Mouse (Mus musculus) granulocyte monocyte progenitor cell, adult 5-6 weeks (primary cell): ENCODE data around the gene Pvr. TPM values are rescaled to one million over a fixed set of nuclear protein-coding genes. Genes with fewer than 3 reads are reported as not detected.

ENCODE experiments used
- ATAC-seq: replicated peaks from 2 replicates; pipeline ENCODE4 v1.8.0; 2016; ENCODE audit warnings: mild to moderate bottlenecking, moderate TSS enrichment, inconsistent platforms; ENCODE audit not compliant: poor library complexity, severe bottlenecking
- total RNA-seq, 2 experiments: library from RNA; stranded (forward) in 1 of 2; stranded (reverse) in 1 of 2; fragments of 200-712, 200-1000 nt in 1 of 2; fragments of >200 nt in 1 of 2; fragmentation: Nextera tagmentation in 1 of 2; gene quantifications; 2 replicates each; pipeline ENCODE4 v1.2.3; 2014 to 2017

Pvr gene
- total RNA-seq, 2 experiments from 2014 or later, result 11.3 to 32.3 TPM

GRCm38 (mm10) chr7:19876781-19877425 lies 44.1 kb downstream of the Pvr start:
- peak; percentile 75 for ATAC-seq

DNA sequence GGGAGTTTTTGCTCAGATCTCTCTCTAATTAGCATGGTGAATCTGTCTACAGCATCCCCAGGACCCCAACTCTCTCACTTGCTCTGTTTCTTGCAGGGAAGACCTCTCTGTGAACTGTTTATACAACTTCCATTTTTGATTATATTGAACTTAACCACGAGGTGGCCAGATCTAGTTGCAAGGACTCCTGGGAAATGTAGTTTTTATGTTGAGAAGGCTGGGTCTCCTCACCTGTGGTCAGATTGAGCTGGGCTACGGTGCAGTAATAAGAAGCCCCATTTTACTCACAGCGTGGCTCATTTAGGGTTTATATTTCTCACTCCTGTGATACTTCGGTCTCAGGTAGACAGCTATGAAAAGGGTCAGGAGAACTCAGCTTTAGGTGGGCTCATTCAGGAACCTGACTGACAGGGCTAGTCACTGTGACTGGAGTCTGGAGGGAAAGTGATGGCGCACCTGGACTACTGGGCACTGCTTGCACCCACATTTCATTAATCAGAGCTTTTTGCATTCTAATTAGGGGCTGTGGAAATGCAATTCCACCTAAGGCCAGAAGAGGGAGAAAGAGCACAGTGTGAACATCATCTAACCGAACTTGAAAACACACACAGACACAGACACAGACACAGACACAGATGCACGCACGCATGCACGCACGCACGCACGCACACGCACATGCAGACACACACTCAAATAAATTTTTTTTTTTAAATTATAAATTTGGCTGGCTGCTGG lies 44.8 kb downstream of the Pvr start:
- ATAC-seq, result peak; percentile 50

DNA sequence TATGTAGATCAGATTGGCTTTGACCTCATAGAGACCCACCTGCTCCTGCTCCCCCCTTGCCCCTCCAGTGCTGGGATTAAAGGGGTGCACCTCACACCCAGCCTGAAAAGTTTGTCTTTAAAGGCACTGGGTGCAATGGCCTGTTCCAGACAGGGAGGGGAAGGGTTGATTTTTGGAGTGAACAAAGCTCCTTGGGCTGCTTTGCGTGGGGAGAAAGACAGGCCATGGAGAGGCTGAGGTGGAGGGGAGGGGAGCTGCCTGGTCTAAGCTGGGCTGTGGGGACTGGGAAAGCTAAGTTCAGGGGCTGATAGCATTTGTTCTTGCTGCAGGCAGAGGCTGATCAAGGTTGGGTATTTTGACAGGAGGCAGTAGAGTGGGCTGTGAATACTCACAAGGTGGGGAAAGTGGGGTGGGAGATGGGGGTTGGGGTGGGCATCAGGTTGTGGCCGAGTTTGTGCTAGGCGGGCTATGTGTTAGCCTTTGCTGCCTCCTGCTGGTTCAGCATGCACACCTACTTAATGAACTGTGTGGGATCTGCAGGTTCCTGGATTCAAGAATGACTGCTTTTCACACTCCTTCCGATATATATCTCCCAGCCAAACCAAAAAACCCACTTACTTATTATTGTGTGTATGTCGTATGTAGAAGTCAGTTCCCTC lies 48.9 kb downstream of the Pvr start:
- ATAC-seq, result no peak

DNA sequence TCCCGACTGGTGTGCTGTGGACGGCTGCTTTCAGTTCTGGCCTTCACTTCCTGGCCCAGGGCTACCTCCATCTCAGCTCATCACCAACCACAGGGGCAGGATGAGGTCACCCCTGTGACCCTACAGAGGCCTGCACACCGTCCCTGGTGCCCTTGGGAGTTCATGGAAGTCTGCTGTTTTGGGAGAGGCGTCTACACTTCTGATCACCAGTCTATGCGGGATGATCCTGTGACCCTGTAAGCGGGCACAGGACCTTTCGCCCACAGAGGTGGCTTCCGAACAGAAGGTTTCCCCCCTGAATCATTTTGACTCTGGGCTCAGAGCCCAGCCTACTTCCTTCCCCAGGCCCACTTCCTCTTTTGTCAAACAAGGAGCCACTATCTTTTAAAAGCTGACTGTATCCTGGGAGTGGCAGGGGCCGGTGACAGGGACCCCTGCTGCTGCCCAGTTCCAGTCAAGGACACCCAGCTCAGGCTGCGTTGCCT lies 49.8 kb downstream of the Pvr start:
- peak; percentile 86 for ATAC-seq

DNA sequence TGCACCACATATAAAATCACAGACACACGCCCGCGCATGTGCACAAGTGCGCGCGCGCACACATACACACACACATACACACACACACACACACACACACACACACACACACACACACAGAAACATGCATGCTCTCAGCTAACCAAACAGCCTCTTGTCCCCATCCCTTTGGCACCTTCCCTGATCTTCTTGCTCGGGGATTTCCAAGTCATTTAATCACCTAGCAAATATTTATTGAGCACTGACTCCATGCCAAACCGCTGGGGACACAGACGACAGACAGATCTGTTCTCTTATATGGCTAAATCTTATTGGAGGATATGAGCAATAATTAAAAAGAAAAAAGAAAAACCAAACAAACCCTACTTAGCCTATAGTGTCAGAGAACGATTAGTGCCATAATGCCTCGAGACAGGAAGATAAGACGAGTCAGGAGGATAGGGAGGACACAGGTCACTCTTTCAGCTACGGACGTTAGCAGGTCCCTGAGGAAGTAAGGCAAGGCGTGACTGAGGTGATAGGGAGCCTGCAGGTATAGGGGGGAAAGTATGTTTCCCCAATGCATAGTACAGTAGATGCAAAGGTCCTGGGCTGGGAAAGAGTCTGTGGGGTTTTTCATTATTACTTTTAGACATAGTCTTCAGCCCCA lies 53.1 kb downstream of the Pvr start:
- ATAC-seq, result no peak

DNA sequence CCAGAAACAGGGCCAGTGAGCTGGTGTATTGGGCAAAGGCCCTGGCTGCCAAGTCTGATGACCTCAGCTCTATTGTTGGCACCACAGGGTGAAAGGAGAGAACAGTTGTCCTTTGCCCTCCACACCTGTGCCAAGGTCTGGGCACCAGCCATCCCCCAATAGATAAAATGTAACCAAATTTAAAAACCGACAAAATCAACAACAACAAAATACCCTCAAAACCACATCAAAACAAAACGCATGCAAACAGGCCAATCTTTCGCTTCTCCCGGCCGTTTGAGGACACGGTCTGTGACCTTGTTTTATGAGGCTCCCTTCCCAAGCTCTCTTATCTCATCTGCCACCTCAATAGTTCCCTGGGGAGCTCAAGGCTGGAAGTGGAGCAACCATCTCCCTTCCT lies 54.5 kb downstream of the Pvr start:
- no peak for ATAC-seq

- no peak for ATAC-seq
Measured at GRCm38 (mm10) chr7:19865246-19866036, 55.5 kb downstream of the Pvr start.

DNA sequence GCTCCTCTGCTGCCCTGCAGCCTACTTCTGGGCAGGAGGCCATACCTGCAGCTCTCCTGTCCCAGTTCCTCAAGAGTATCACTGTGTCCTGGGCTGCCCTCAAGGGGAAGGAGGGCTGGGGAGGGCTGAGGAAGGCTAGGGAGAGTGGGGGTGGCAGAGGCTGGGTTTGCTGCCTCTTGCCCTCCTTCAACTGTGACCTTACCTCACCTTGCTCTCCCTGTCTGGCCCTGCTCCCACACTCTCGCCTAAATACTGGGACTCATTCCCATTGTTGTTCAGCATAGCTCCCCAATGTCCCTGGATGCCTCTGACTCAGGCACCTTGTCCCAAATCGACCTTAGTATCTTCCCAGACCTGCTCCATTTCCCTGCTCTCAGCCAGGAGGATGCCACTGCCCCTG lies 56.7 kb downstream of the Pvr start:
- ATAC-seq, result no peak

- ATAC-seq, result no peak
Measured at GRCm38 (mm10) chr7:19861199-19861598, 59.8 kb downstream of the Pvr start, which contains the start of gene Ceacam16. Gene Ceacam16, minus strand, starts transcription at chr7:19861299.

- ATAC-seq, result no peak
Measured at GRCm38 (mm10) chr7:19859740-19860139, 61.2 kb downstream of the Pvr start.

DNA sequence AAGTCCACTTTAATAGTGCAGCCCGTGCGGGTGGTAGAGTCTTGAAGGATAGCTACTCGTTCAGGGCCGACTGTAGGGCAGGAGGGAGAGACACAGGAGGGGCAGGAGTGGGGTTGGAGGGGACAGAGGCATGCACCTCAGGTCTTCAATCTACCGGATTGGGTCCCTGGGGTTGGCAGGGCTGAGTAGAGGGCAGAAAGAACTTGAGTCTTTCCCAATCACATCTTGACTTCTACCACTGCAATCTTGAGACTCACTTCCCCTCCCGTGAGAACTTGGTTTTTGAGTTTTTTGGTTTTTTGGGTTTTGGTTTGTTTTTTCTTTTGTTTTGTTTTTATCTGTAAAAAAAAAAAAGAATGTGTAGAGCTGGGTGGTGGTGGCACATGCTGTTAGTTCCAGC lies 64.7 kb downstream of the Pvr start:
- peak; percentile 66 for ATAC-seq

DNA sequence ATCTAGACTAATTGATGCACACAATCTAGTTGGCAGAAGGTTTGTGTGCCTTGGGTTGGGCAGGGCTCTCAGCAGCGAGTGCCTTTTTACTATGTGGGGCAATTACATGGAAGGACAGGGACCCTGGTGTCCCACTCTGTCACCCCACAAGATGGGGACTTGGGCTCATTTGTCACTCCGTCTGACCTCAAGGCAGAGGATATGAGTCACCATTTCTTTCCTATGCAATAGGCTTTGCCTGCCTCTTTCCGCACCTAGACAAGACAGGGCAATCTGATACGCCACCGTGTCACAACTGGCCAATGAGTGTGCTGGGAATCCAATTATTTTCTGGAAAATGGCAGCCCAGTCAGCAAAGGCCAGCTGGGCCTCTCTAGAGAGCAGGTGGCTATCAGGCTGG lies 65.3 kb downstream of the Pvr start:
- peak; percentile 69 for ATAC-seq

Other genes with a start within 250 kb of the Pvr start
- 3.3 and 5.9 TPM in 2 replicates for gene Apoc2, start 243.2 kb downstream of the Pvr start, total RNA-seq (2014; fragmentation: Nextera tagmentation)
- 1.3 TPM in 1 of 2 replicates, not detected in the other for gene Apoc2, start 243.2 kb downstream of the Pvr start, total RNA-seq (2017)
- gene Gm44805, start 239.7 kb downstream of the Pvr start, total RNA-seq (2014; fragmentation: Nextera tagmentation), result not detected in 2 replicates
- not detected in 2 replicates for gene Gm44805, start 239.7 kb downstream of the Pvr start, total RNA-seq (2017)
- gene Apoc4, start 239.7 kb downstream of the Pvr start, total RNA-seq (2014; fragmentation: Nextera tagmentation), result not detected in 2 replicates
- not detected in 2 replicates for gene Apoc4, start 239.7 kb downstream of the Pvr start, total RNA-seq (2017)
- 10.3 and 17.9 TPM in 2 replicates for gene Apoc1, start 228.5 kb downstream of the Pvr start, total RNA-seq (2014; fragmentation: Nextera tagmentation)
- gene Apoc1, start 228.5 kb downstream of the Pvr start, total RNA-seq (2017), result 0.57 and 10.6 TPM in 2 replicates
- 21.9 and 23.5 TPM in 2 replicates for gene Apoe, start 222.0 kb downstream of the Pvr start, total RNA-seq (2014; fragmentation: Nextera tagmentation)
- 59.3 and 90.6 TPM in 2 replicates for gene Apoe, start 222.0 kb downstream of the Pvr start, total RNA-seq (2017)
- 70.2 and 76.7 TPM in 2 replicates for gene Tomm40, start 205.7 kb downstream of the Pvr start, total RNA-seq (2014; fragmentation: Nextera tagmentation)
- gene Tomm40, start 205.7 kb downstream of the Pvr start, total RNA-seq (2017), result 36.2 and 47.0 TPM in 2 replicates
- 1.7 and 2.0 TPM in 2 replicates for gene Nectin2, start 170.7 kb downstream of the Pvr start, total RNA-seq (2014; fragmentation: Nextera tagmentation)
- 1.6 and 1.8 TPM in 2 replicates for gene Nectin2, start 170.7 kb downstream of the Pvr start, total RNA-seq (2017)
- gene Bcam, start 150.1 kb downstream of the Pvr start, total RNA-seq (2014; fragmentation: Nextera tagmentation), result not detected in 2 replicates
- not detected in 2 replicates for gene Bcam, start 150.1 kb downstream of the Pvr start, total RNA-seq (2017)
- not detected in 2 replicates for gene Cblc, start 124.4 kb downstream of the Pvr start, total RNA-seq (2014; fragmentation: Nextera tagmentation)
- gene Cblc, start 124.4 kb downstream of the Pvr start, total RNA-seq (2017), result not detected in 2 replicates
- gene Bcl3, start 98.4 kb downstream of the Pvr start, total RNA-seq (2014; fragmentation: Nextera tagmentation), result 7.5 and 8.5 TPM in 2 replicates
- 0.57 and 1.0 TPM in 2 replicates for gene Bcl3, start 98.4 kb downstream of the Pvr start, total RNA-seq (2017)
- gene Gm19345, start 69.2 kb downstream of the Pvr start, total RNA-seq (2014; fragmentation: Nextera tagmentation), result not detected in 2 replicates
- gene Gm19345, start 69.2 kb downstream of the Pvr start, total RNA-seq (2017), result not detected in 2 replicates
- gene Ceacam16, start 59.9 kb downstream of the Pvr start, total RNA-seq (2014; fragmentation: Nextera tagmentation), result not detected in 2 replicates
- 0.56 TPM in 1 of 2 replicates, not detected in the other for gene Ceacam16, start 59.9 kb downstream of the Pvr start, total RNA-seq (2017)
- not detected in 2 replicates for gene Ceacam19, start 33.2 kb downstream of the Pvr start, total RNA-seq (2014; fragmentation: Nextera tagmentation)
- not detected in 2 replicates for gene Ceacam19, start 33.2 kb downstream of the Pvr start, total RNA-seq (2017)
- gene Igsf23, start 29.6 kb upstream of the Pvr start, total RNA-seq (2014; fragmentation: Nextera tagmentation), result 3.4 TPM in 1 of 2 replicates, not detected in the other
- not detected in 2 replicates for gene Igsf23, start 29.6 kb upstream of the Pvr start, total RNA-seq (2017)
- not detected in 2 replicates for gene Ceacam20, start 44.3 kb upstream of the Pvr start, total RNA-seq (2014; fragmentation: Nextera tagmentation)
- not detected in 2 replicates for gene Ceacam20, start 44.3 kb upstream of the Pvr start, total RNA-seq (2017)
- gene Nlrp9b, start 70.3 kb upstream of the Pvr start, total RNA-seq (2014; fragmentation: Nextera tagmentation), result not detected in 2 replicates
- not detected in 2 replicates for gene Nlrp9b, start 70.3 kb upstream of the Pvr start, total RNA-seq (2017)
- gene Vmn1r91, start 178.5 kb upstream of the Pvr start, total RNA-seq (2014; fragmentation: Nextera tagmentation), result not detected in 2 replicates
- gene Vmn1r91, start 178.5 kb upstream of the Pvr start, total RNA-seq (2017), result not detected in 2 replicates
- not detected in 2 replicates for gene Gm16442, start 201.4 kb upstream of the Pvr start, total RNA-seq (2014; fragmentation: Nextera tagmentation)
- gene Gm16442, start 201.4 kb upstream of the Pvr start, total RNA-seq (2017), result not detected in 2 replicates
- not detected in 2 replicates for gene Vmn1r93, start 217.9 kb upstream of the Pvr start, total RNA-seq (2014; fragmentation: Nextera tagmentation)
- not detected in 2 replicates for gene Vmn1r93, start 217.9 kb upstream of the Pvr start, total RNA-seq (2017)
- not detected in 2 replicates for gene Vmn1r94, start 247.2 kb upstream of the Pvr start, total RNA-seq (2014; fragmentation: Nextera tagmentation)
- gene Vmn1r94, start 247.2 kb upstream of the Pvr start, total RNA-seq (2017), result not detected in 2 replicates